Mouse (Mus musculus) brain, embryonic 18.5 days (tissue): Measurements from ENCODE around the gene Eif4a2.

Experiments used
- DNase-seq: peaks from one replicate; pipeline ENCODE4 v3.0.0-alpha.2; 2012; ENCODE audit warnings: low read depth, low spot score

Gene Eif4a2

GRCm38 (mm10) chr16:23140911-23141310 is 33.7 kb downstream of the Eif4a2 start:
- no peak for DNase-seq

- no peak for DNase-seq
These were observed 37.1 kb downstream of the Eif4a2 start for GRCm38 (mm10) chr16:23144326-23144725.

GRCm38 (mm10) chr16:23145211-23145610 is 38.0 kb downstream of the Eif4a2 start:
- DNase-seq = no peak

- DNase-seq = no peak
These were observed 39.0 kb downstream of the Eif4a2 start, which contains the start of gene Adipoq for GRCm38 (mm10) chr16:23146280-23146679. TSS of gene Adipoq (plus strand) at chr16:23146536.

GRCm38 (mm10) chr16:23148936-23149335 is 41.7 kb downstream of the Eif4a2 start:
- no peak for DNase-seq

- no peak for DNase-seq
These were observed 42.2 kb downstream of the Eif4a2 start for GRCm38 (mm10) chr16:23149396-23149795.

- DNase-seq = no peak
These were observed 44.2 kb downstream of the Eif4a2 start for GRCm38 (mm10) chr16:23151423-23151822.

GRCm38 (mm10) chr16:23154261-23154660 is 47.0 kb downstream of the Eif4a2 start:
- no peak for DNase-seq

- DNase-seq = no peak
These were observed 49.8 kb downstream of the Eif4a2 start for GRCm38 (mm10) chr16:23157013-23157412.

GRCm38 (mm10) chr16:23158292-23158691 is 51.0 kb downstream of the Eif4a2 start:
- no peak for DNase-seq

GRCm38 (mm10) chr16:23158957-23159356 is 51.7 kb downstream of the Eif4a2 start:
- DNase-seq = no peak

- DNase-seq = no peak
These were observed 52.5 kb downstream of the Eif4a2 start for GRCm38 (mm10) chr16:23159749-23160148.

GRCm38 (mm10) chr16:23162116-23162515 is 54.9 kb downstream of the Eif4a2 start:
- no peak for DNase-seq
